Mouse (Mus musculus): ENCODE data around the gene Prss57.

- TF ChIP-seq CTCF (IDR thresholded peaks at IDR 0.05; ENCODE audit: extremely low read depth, insufficient read depth, low read length) (no peak), POLR2A (IDR thresholded peaks at IDR 0.05; ENCODE audit: extremely low read depth, insufficient read depth, low read length) (no peak)
These were observed 29.5 kb upstream of the Prss57 start for GRCm38 (mm10) chr10:79820277-79820676.
